Mouse (Mus musculus) layer of hippocampus, postnatal 10 days (tissue): ENCODE data around the gene Spns3. TPM values are rescaled to one million over a fixed set of nuclear protein-coding genes. Genes with fewer than 3 reads are reported as not detected.

Experiments used
- DNase-seq, 2 experiments: peaks; one replicate each; pipeline ENCODE4 v3.0.0; 2021; ENCODE audit warnings: low spot score in 2 of 2
- total RNA-seq, 2 experiments: library from RNA; stranded (reverse); gene quantifications; 2 replicates each; pipeline ENCODE4 v1.2.3; 2021

Gene Spns3
- total RNA-seq, 2 experiments from 2014 or later, result 0.18 to 0.22 TPM

DNA sequence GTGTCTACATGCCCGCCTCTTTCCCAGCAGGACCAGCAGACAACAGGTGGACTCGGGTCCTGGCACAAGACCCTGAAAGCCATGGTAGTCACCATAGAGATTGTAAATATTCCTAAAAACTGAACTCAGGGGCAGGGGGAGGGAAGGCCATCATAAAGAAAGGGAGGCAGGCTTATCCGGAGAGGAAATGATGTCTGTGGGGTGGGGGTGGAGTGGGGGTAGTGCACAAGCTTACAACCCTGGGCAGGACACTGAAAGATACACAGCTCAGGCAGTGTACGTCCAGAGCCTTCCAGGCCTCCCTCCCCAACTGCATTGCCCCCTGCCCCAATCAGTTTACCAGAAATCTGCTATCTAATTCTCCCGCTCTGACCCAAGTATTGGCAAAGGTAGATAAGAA is 63.1 kb downstream of the Spns3 start:
- DNase-seq, result no peak

DNA sequence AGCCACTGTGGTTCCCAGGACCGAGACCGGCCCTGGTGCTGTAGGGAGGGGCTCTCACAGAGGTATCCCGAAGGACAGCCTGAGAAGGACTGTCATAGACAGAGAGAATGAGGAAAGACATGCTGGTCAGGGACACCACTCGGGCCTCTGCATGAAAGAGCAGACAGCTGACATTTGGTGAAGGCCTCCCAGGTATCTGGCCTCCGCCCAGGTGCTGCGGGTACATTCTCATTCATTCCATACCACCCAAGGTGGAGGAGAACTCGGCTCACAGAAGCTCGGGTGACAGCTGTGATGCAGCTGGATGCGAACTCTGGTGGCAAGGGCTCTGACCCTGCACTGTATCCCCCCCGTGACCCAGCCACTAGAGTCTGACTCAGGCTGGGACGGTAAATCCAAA is 64.3 kb downstream of the Spns3 start:
- DNase-seq, result no peak

DNA sequence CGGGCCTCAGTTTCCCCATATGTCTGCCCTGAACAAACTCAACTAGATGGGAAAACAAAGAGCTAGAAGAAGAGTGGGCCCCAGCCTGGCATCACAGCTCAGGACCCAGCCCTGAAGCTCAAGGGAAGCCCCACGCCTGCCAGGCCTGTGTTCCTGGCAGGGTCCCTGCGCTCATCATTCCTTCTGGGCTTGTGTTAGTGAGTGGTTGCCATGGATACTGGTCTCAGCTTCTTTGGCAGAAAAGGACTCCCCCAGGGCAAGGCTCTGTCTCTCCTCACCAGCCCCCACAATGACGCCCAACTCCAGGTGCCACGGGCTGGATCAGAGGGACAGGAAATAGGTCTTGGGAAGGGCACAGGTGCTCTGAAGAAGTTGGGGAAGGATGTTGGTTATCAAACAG is 65.1 kb downstream of the Spns3 start:
- peak; percentile 43 to 46 for DNase-seq

DNA sequence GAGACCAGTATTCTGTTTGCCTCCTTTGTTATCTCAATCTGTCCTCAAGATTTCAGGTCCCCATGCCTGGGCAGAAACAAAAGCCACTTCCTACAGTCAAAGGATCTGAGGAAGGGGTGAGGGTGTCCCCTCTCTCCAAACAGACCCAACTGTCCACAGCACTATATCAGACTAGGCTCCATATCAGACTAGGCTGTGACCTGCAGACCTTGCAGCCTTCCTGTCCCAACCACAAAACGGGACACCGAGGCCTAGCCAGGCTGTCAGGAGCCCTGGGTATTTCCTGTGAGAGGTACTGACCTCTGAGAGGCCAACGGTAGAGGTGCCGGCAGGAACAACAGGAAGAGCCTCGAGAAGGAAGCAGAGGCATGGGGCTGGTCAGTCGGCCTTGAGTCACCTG is 65.8 kb downstream of the Spns3 start:
- no peak for DNase-seq

DNA sequence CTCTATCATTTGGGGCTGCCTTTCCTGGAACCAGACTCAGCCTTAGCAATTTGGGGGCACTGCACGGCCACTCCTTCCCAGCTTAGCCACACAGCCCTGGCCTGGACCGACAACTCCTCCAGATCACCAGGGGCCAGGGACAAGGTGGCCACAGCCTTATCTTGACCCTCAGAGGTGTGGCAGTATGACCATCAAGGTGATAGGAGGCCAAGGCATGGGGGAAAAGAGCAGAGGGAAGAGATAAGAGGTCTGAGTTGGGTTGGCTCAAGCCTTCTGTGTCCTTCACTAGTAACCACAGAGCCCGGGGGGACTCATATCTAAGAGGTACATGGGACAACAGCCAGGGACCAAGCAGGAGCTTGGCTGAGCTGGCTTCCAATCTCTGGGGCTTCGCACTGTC is 68.4 kb downstream of the Spns3 start:
- no peak for DNase-seq

DNA sequence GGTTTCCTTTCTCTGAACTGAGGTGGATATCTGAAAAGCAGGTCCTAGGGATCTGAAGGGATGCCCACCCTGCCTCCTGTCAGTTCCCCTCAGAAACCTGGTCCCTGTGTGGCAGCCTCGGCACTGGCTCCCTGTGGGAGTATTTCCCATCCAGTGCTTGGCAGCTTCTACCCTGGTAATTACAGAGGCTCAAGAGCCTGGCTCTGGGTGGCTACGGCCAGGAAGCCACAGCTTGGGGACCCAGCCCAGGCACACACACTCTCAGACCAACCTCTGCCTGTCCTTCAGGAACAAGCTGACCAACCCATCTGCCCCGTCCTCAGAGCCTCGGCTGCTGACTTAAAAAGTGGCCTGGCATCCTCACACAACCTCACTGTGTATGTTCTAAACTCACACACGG is 69.0 kb downstream of the Spns3 start:
- DNase-seq, result no peak

DNA sequence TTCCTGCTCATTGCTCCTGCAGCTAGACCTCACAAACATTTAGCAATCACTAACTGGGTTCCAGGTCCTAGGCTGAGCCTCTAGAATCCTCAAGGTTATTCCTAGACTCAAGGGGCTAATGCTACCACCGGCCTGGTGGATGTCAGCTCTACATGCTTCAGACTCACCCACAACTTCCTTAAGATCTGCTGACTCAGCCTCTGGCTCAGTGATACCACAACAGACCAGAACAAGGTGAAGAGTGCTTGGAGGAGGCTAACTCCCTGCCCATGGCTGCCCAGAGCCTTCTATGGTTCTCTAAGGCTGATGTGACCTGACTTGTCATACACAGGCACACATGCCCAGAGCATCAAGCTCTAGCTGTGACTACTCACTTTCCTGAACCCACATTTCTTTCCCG is 70.8 kb downstream of the Spns3 start:
- no peak for DNase-seq

DNA sequence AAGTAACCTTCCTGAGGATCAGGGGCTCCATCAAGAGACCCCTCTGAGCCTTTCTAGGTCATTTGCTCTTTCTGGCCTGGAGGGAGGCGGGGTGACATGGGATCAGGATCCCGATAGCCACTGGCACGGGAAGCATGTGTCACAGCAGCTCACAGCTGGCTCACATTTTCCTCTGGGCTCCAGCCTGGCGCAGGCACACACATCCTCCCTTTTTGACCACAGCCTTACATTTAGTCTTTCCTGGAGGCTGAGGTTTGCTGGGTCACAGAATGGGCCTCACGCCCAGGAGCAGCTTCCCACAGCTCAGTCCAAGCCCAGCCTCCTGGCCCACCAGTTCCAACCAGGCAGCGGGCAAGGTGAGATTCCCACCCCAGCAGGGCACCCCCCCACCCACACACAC is 72.1 kb downstream of the Spns3 start:
- no peak for DNase-seq

DNA sequence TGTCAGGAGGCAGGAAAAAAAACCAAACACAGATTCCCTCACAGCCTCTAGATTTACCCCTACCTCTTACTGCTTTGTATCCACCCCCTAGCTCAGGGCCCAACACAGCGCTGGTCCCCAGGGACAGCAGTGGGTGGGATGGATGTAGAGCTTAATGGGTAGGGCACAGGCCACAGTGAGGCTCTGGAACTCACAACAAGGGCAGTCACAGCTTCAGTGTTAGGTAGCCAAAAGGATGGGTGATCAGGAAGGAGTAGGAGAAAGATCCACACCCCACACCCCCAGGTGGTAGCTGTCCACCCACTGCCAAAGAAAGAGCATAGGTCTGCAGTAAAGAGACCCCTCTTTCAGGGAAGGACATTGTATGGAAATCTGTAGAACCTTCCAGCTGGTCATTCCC is 72.7 kb downstream of the Spns3 start:
- DNase-seq, result no peak

DNA sequence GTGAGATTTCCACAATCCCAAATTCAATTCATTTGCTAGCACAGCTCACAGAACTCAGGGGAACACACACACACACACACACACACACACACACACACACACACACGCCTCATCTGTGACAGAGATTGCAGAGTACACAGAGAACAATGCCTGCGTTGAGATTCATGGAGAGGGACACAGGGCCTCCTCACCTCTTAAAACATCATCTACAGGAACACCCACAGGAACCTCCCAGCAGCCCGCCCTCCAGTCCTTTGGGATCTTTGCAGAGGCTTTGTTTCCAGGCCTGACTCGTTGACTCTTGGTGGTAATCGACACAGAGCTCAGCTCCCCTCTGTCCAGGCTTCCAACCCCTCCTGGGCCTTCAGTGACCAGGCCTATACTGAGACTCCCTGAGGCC is 73.1 kb downstream of the Spns3 start:
- no peak for DNase-seq

DNA sequence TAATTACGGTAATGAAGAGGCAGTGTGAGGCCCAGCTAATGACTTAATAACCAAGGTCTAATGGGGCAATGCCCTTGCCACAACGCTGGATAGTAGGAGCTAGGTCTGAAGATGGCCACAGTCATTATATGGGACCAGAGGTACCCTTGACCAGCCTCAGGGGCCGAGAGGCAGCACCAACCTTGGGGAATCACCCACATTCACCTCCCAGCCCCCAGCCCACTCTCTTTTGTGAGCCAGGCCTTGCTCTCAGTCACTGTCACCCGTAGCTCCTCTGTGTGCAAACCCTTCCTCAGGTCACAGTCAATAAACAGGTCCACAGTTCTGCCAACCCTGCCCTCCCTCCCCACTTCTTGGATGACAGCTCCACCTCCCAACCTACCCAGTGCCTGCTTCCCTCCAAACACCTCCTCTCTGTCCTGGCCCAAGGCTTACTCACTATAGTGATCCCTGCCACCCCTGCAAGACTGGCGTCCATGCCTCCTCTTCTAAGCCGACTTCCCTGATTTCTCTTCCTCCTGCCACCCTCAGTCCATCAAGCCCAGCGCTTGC is 74.2 kb downstream of the Spns3 start:
- no peak for DNase-seq

DNA sequence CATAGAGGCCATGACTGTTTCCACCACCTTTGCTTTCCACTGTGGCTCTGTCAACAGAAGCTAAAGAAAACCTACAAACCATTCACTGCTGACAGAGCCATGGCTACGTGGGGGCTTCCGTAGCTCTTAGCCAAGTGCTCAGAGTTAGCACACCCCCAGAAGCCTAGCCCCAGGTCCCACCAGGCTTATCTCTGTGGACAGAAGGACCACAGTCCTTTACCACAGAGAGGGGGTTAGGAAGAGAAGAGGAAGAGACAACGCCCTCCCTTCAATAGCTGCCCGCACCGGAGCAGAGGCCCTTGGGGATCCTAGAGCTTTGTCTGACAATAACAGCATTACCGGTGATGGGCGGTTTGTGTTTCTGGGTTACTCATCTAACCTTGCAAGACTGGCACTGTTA is 74.9 kb downstream of the Spns3 start:
- no peak for DNase-seq

DNA sequence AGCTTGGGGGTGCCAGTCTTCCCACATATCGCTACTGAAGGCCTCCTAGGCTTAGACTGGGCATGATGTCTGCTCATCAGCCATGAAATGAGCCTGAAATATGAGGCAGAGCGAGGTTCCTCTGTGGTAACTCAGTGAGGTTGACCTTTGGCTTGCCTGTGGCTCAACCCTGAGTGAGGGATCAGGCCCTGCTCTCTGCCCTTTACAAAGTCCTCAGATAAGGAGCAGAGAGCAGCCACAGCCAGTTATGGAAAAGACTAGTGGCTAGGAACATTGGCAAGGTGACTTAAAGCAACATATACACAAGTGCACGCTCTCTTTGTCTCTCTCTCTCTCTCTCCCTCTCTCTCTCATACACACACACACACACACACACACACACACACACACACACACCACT is 75.4 kb downstream of the Spns3 start:
- DNase-seq, result no peak

DNA sequence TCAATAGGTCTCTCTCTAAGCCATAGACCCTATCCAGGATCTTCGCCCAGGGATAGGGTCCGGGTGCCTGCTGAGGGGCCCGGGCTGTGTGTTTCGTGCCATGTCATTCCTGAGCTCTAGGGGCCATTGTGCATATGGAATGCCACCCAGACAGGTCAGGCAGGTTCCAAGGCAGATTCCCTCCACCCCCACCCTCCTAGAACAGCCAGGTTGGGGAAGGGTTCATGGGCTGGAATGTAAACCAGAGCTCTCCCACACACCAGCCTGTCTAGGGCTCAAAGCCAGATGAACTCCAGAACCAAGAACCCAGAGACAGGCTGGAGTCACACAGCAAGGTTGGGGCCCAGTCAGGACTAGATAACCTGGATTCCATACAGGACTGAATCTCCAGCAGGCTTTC is 76.8 kb downstream of the Spns3 start:
- DNase-seq, result no peak

DNA sequence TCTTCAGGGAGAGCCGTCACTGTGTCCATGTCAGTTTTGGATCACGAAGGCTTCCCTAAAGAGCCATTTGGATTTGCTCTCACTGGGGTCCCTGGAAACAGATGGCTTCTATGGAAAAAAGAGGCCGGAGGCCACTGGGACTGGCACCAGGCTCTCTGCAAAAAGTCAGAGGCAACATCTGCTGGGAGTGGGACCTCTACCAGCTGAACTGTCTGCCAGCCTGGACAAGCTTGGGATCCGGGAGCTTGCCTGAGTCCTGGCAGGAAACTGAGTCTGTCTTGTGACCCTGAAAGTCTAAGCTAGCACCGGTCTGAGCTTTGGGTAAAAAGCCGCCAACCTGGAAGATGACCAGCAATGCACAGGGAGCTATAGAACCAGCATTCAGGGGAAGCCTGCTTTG is 78.9 kb downstream of the Spns3 start:
- no peak for DNase-seq

DNA sequence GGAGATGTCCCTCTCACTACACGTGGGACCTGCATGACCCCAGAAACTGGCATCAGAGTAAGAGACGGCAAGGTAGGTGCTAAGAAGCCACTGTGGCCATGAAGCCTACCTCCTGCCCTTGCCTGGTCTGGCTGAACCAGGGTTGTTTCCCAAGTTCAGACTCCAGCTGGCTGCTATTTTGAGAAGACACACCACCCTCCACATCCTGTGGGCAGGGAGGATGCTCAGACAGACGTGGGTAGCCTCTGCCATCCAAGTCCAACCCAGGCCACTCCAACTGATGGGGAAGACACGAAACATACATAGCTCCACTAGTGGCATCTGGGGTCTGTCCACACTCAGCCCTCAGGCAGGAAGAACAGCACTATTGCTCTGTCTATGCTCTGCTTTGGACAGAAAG is 80.3 kb downstream of the Spns3 start:
- no peak for DNase-seq

DNA sequence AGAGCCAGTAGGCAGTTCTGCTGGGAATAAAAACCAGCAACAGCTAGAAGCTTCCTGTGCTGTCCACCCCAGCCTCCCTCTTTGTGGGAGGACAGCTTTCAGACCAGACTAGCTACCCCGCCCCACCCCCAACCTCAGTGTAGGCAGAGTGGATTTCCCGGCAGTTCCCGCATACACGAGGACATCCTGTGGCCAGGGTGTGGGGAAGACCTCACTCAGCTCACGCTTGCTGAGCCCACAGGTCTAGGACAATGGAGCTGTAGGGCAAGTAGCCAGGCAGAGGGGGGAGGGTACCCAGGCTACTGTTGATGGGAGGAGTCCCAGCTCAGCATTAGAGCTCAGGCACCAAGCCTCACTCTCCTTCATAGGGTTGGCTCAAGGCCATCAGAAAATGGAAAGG is 81.1 kb downstream of the Spns3 start:
- DNase-seq, result peak; percentile 49 to 60

DNA sequence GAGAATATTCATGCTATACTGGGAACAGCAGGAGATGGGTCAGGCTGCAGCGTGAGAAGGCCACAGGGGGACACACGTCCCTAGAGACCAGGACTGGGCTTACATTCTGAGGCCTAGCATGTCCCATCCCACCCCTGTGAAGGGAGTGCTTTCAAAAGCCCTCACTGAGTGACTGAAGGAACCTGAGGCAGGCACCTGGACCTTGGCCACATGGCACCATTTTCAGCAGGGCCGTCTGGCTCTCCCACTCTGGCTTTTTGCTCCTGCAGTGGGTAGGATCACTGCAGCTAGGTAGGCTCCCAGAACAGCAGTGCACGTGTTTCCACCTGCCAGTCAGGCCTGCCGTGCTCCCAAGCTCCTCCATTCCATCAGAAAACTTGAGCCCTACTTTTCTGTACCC is 81.8 kb downstream of the Spns3 start:
- DNase-seq, result no peak

DNA sequence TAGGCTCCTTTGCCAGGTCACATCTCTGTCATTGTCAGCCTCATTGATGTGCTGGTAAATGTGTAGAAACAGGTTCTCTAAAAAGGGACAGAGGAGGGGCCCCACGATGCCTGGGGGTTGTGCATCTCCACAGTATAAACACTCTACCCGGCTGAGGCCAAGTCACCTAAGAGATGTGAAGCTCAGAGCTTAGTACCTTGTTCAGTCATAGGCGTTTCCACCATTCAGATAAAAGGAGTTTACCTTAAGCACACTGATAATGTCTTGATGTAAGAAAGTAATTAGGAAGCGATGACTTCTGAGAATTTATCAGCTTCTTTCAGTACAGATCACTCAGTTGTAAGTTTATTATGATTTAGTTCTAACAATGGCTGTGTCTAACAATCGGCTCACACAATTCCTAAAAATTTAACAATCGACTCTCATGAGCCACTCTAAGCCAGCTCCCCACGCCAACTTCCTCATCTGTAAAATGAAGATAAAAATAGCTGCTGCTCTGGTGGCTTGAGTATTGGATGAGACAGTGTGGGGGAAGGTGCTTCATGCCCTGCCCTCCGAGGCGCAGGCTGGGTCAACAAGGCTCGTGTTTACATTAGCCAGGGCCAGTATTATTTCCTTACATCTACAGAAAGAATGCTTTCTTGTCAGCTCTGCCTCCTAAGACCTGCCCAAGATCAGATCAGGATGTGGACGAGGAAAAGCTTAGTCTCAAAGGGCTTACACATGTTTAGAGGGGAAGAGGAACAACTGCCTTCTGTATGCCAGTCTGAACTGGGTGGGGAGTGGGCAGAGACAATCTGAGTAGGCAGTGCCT is 83.4 kb downstream of the Spns3 start:
- no peak for DNase-seq

DNA sequence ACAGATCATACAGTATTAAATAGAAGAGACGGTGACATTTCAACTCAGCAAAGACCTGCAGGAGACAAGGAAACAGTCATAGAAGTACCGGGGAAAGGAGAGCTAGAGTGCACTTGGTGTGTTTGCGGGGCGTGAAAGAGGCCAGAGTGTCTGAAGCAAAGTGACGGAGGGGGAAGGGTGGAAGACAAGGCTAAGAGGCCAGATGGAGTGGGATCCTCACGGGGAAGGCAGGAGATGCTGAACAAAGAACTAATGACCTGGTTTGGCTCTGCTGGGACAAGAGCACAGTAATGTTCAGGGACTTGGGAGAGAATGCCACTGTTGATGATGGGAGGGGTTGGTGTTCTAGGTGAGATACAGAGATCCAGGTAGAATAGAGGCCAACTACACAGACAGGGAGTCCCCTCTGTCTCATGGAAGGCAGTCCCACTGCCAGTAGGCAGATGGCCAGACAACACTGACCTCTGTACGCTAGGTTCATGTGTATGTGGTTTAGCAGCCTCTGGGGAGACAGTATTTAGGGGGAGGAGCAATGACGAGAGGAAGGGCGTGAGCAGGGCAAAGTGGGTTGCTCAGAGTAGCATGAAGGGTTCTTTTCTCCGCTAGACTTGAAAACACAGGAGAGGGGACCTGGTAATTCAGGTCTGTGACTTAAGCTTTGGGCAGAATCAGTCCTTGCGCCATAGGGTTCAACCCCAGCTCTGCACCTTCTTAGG is 84.2 kb downstream of the Spns3 start:
- DNase-seq, result no peak

DNA sequence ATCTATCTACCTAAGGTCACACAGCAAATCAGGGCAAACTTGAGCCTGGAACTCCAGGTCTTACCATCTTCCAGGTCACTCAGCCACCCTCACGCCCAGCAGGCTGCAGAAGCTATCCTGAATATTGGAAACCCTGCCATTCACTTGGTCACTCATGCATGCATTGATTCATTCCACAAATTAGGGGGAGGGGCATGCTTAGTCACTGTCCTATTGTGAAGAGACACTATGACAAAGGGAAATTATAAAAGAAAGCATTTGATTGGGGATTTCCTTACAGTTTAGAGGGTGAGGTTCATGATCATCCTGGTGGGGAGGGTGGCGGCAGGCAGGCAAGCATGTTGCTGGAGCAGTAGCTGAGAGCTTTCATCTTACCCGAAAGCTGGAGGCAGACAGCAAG is 85.5 kb downstream of the Spns3 start:
- DNase-seq, result no peak

DNA sequence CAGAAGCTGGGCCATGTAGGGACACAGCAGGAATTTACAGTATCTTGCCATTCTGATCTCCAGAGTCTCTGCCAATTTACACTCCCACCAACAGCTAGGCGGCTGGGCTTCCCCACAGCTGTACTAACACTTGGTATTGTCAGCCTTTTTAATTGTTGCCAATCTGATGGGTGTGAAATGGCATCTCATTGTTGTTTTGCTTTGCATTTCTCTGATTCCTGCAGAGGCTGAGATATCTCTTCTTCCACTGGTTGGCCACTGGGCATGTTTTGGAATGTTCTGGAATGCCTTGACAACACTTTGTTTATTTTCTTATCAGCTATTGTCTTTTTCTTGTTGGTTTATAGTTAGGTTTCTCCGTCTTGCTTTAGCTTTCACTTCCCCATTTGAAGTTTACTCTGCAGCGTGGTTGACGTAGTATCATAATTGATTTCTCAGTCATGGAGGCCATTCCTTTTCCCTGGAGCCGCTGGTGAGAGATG is 88.8 kb downstream of the Spns3 start:
- DNase-seq, result no peak

DNA sequence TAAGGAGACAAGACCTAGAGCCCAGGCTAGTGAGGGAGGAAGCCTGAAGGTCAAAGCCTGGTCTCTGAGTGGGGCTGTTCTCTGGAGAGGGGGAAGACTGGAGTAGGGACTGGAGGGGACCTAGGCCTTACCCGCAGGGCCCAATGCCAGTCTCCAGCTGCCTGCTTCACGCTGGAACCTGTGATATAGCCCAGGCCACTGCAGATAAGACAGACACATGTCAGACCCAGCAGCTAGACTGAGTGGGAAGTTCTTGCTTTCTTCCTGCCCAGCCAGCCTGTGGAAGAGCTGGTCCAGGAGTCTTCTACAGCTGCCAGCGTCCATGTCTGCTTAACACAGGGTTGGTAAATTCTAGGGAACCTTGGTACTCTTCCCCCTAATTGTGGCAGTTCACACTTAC is 91.8 kb downstream of the Spns3 start:
- no peak for DNase-seq
